Mouse (Mus musculus) ES-E14 (cell line): ENCODE measurements around the gene Mllt3. TPM values are rescaled to one million over a fixed set of nuclear protein-coding genes. Genes with fewer than 3 reads are reported as not detected.

Experiments used
- DNase-seq: peaks from one replicate; pipeline ENCODE4 v3.0.0-alpha.2; 2013; ENCODE audit warnings: low read depth, low spot score
- H3K27ac ChIP-seq: 2 replicates; pipeline ENCODE4 v1.5.1; 2012; ENCODE audit warnings: low read depth, mild to moderate bottlenecking, low read length, moderate library complexity, mixed read lengths; ENCODE audit not compliant: poor library complexity, insufficient read depth, severe bottlenecking
- H3K36me3 ChIP-seq: 2 replicates; pipeline ENCODE4 v1.6.1; 2012; ENCODE audit warnings: mild to moderate bottlenecking, low read length, moderate library complexity, mixed read lengths; ENCODE audit not compliant: control insufficient read depth, poor library complexity, insufficient read depth, severe bottlenecking
- H3K4me1 ChIP-seq, 2 experiments: fragments of 150-350 bp in 1 of 2; sonication (generic) in 1 of 2; 2 replicates each; pipeline ENCODE4 v1.6.1; 2012; ENCODE audit warnings: low read length in 2 of 2, mild to moderate bottlenecking in 1 of 2, mixed read lengths in 1 of 2; ENCODE audit not compliant: control insufficient read depth in 2 of 2, insufficient read depth in 2 of 2, poor library complexity in 1 of 2
- H3K4me3 ChIP-seq, 2 experiments: fragments of 150-350 bp in 1 of 2; sonication (generic) in 1 of 2; 2 replicates each; pipeline ENCODE4 v1.5.1; 2012; ENCODE audit warnings: low read length in 2 of 2, low read depth in 1 of 2, mild to moderate bottlenecking in 1 of 2, mixed read lengths in 1 of 2; ENCODE audit not compliant: insufficient read depth in 1 of 2, poor library complexity in 1 of 2, severe bottlenecking in 1 of 2
- H3K9ac ChIP-seq: 2 replicates; pipeline ENCODE4 v1.6.1; 2012; ENCODE audit warnings: low read depth, mild to moderate bottlenecking, low read length, mixed read lengths; ENCODE audit not compliant: poor library complexity, insufficient read depth, severe bottlenecking
- H3K9me3 ChIP-seq: fragments of 150-350 bp; sonication (generic); 2 replicates; pipeline ENCODE4 v1.6.1; 2012; ENCODE audit warnings: low read depth, mild to moderate bottlenecking, low read length; ENCODE audit not compliant: control insufficient read depth, insufficient read depth
- CHD2 ChIP-seq: IDR thresholded peaks from 2 replicates; pipeline ENCODE4 v1.6.1; 2014; ENCODE audit warnings: mild to moderate bottlenecking, low read depth, low read length, inconsistent platforms
- HCFC1 ChIP-seq: IDR thresholded peaks from 2 replicates; pipeline ENCODE4 v1.6.1; 2012; ENCODE audit warnings: low read length, inconsistent platforms, borderline replicate concordance; ENCODE audit not compliant: insufficient read depth
- MAFK ChIP-seq: IDR thresholded peaks from 2 replicates; pipeline ENCODE4 v1.6.1; 2014; ENCODE audit warnings: mild to moderate bottlenecking, low read depth, low read length, inconsistent platforms; ENCODE audit not compliant: insufficient read depth
- ZC3H11A ChIP-seq: IDR thresholded peaks from 2 replicates; pipeline ENCODE4 v1.6.1; 2012; ENCODE audit warnings: low read depth, mild to moderate bottlenecking, inconsistent platforms, low read length, borderline replicate concordance
- ZNF384 ChIP-seq: IDR thresholded peaks from 2 replicates; pipeline ENCODE4 v1.6.1; 2012; ENCODE audit warnings: low read depth, low read length, inconsistent platforms
- in situ Hi-C, 2 experiments: fragments of 600-800 bp; cut with MboI; formaldehyde crosslinking; loops; one replicate each; pipeline ENCODE4 v1.15.1; 2025; ENCODE audit warnings: low sequenced_read_pairs in 2 of 2, inconsistent platforms in 1 of 2; ENCODE audit not compliant: unreplicated experiment in 2 of 2
- total RNA-seq: library from RNA; depleted of rRNA; stranded (reverse); fragments of 300-350 nt; gene quantifications from 2 replicates; pipeline ENCODE4 v1.2.3, GENCODE M21; 2012

Mllt3 gene
- total RNA-seq, 1 experiment: 11.1 TPM

DNA sequence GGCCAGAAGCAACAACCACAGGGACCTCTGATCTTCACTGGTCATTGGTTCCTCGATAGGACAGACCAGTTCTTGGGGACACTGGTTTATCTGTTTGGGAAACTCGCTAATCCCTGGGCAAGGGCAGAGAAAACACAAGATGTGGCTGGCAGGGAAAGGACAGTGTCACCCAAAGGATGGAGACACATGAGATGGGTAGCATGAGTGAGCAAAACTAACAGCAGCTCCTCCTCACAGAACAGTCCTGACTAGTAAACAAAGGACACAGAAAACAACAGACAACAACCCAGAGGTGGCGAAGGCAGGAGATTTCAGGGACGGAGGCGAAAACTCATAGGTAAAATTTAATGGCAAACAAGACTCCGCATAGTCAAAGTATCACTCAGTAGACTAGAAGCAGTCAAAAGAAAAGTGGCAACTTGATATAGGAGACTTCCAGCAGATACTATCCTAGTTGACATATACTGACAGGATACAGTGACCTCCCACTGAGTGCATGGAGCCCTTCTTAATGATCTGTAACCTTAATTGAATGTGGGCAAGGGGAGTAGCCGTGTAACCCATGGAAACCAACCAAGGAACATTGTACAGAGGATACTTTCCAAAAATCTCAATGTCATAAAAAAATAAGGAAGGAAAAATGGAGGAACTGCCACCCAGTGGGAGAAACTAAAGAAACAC, 93.5 kb downstream of the Mllt3 start:
- H3K9me3 ChIP-seq: no peaks in the 10 kb centered on the region
- no peak overlapping the region for H3K4me3 ChIP-seq
- H3K36me3 ChIP-seq: no peaks in the 10 kb centered on the region
- no peaks in the 10 kb centered on the region; a peak in 1 of 4 replicates for H3K4me1 ChIP-seq
- no peak for TF ChIP-seq MAFK
- TF ChIP-seq ZC3H11A: no peak
- TF ChIP-seq CHD2: no peak
- no peak for TF ChIP-seq ZNF384
- TF ChIP-seq HCFC1: no peak
- H3K9ac ChIP-seq: no peak overlapping the region
- in situ Hi-C loops: no loop called here
- DNase-seq: no peak
- H3K27ac ChIP-seq: no peak overlapping the region

DNA sequence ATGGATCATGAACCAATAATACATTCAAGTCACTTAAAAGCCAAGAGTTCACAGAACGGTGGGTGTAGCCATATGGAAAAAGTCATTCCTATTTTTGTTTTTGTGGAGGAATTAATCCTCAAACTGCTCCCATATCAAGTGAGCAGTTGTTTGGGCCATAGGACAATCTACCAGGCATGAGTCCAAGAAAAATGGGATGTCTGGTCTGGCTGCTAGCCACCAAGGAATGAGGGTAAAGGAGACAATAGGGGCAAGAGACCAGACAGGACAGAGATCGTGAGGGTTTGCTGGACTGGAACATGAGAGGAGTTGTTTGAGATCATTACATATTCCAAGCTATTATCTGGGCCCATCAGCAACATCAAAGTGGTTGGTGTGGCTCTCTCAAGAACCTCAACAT, 96.8 kb downstream of the Mllt3 start:
- Histone ChIP-seq H3K4me3 (no peak overlapping the region), H3K27ac (no peak overlapping the region), H3K4me1 (no peaks in the 10 kb centered on the region; a peak in 1 of 4 replicates), H3K9ac (no peak overlapping the region), H3K36me3 (no peaks in the 10 kb centered on the region), H3K9me3 (no peaks in the 10 kb centered on the region)
- no peak for TF ChIP-seq HCFC1
- TF ChIP-seq ZC3H11A: no peak
- no peak for TF ChIP-seq CHD2
- no peak for TF ChIP-seq MAFK
- TF ChIP-seq ZNF384: no peak
- DNase-seq: no peak
- in situ Hi-C loops: no loop called here

GRCm38 (mm10) chr4:87933701-87934337, 99.3 kb downstream of the Mllt3 start:
- H3K9ac ChIP-seq: no peak overlapping the region
- no peaks in the 10 kb centered on the region; a peak in 1 of 4 replicates for H3K4me1 ChIP-seq
- no peaks in the 10 kb centered on the region for H3K36me3 ChIP-seq
- no peak for TF ChIP-seq CHD2
- no peak for TF ChIP-seq HCFC1
- TF ChIP-seq ZNF384: no peak
- DNase-seq: no peak
- in situ Hi-C loops: no loop called here
- no peak overlapping the region for H3K27ac ChIP-seq
- H3K4me3 ChIP-seq: no peak overlapping the region
- no peaks in the 10 kb centered on the region for H3K9me3 ChIP-seq

DNA sequence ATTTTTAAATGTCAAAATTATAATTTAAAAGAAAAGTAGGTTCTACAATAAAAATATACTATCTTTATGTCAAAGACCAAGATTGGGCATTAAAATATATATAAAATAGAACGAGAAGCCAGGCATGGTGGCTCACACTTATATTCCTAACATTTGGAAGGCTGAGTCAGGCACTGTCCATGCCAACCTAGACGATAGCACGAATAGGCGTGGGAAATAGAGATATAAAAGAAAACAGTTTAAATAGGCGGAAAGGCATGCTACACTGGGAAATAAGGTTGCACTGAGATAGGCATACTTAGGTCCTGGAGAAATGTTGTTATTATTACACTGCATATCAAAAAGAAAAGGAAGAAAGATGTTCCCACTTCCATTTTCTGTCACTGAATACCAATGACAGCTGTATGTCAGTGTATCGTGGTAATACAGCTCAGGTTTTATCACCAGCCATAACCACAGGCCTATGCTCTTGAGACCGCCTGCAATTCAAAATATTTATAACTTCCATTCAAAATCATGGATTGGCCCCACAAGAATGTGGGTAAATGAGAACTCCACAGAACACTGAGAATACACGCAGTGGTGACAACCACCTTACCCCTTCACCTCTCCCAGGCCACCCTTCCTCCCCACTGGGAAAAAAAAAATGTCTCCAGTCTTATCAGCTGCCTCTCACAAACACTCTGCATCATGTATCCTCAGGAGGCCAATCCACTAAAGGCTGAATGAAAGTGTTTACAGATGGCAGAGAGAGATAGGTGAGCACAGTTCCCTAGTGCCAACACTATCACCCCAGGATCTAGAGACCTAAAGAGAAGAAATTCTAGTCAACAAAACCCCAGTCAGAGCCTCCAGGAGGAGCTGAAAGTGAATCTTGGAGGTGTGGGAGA, 102.6 kb downstream of the Mllt3 start:
- Histone ChIP-seq H3K4me3 (no peak overlapping the region), H3K27ac (no peak overlapping the region), H3K9me3 (no peaks in the 10 kb centered on the region), H3K4me1 (no peaks in the 10 kb centered on the region), H3K36me3 (no peaks in the 10 kb centered on the region), H3K9ac (no peak overlapping the region)
- in situ Hi-C loops: no loop called here
- TF ChIP-seq ZC3H11A: no peak
- no peak for TF ChIP-seq CHD2
- no peak for TF ChIP-seq ZNF384
- no peak for TF ChIP-seq MAFK
- TF ChIP-seq HCFC1: no peak
- no peak for DNase-seq
